Mouse (Mus musculus) liver, postnatal 0 days (tissue): Measurements from ENCODE around the gene Rnaseh1.

Experiments
- CTCF ChIP-seq: sonication (generic); IDR thresholded peaks from 2 replicates; pipeline ENCODE4 v1.5.1; 2016; ENCODE audit warnings: antibody characterized with exemption, low read depth
- EP300 ChIP-seq: IDR thresholded peaks from 2 replicates; pipeline ENCODE4 v1.6.1; 2016; ENCODE audit warnings: antibody characterized with exemption, low read depth, mild to moderate bottlenecking

DNA sequence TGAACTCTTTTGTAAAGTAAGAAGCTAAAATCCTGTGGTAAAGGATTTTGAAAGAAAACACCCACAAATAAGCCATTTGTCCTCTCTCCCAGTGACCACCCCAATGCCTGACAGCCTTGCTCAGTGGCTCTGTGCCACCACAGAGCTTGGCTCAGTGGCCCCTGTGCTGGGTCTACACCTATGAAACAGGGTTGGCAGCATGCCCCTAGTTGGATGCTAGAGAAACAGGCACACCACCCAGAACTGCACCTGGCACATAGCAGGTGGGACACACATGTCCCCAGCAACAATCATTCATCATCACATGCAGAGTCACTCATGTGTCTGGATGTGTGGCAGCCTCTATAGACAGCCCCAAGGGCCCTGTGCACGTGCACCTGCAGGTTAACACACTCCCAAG lies 45.9 kb upstream of the Rnaseh1 start:
- TF ChIP-seq CTCF (no peak), EP300 (no peak)
